Mouse (Mus musculus) gastrocnemius, postnatal 25 days (tissue): ENCODE measurements around the gene Fyn. TPM values are rescaled to one million over a fixed set of nuclear protein-coding genes. Genes with fewer than 3 reads are reported as not detected.
A peak's percentile ranks its signal among the peaks of the same experiment; 100 is the strongest.

Experiments
- DNase-seq: peaks from one replicate; pipeline ENCODE4 v3.0.0; 2022
- total RNA-seq, 2 experiments: library from RNA; stranded (reverse); gene quantifications; 1 replicate in 1 of 2; 2 replicates in 1 of 2; pipeline ENCODE4 v1.2.3; 2021

Fyn gene
- total RNA-seq, 2 experiments from 2014 or later, result 7.1 to 9.8 TPM

DNA sequence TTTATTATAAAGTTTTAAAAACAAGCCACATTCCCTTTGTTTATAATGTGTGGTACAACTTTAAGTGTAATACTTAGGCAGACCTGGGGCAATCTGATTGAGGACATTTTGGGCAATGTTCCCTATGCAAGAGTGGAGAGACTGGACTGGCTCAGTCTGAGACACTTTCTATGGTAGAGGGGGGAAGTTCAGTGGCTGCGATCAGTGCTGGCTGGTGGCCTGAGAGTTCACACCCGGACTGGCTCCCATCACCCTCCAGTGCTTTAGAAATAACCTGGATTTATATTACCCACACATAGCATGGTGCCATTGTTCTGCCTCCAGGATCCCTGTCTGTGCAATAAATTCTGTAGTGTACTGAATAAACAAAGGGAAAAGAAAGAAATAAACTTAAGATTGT is 243.5 kb downstream of the Fyn start:
- DNase-seq, result no peak

DNA sequence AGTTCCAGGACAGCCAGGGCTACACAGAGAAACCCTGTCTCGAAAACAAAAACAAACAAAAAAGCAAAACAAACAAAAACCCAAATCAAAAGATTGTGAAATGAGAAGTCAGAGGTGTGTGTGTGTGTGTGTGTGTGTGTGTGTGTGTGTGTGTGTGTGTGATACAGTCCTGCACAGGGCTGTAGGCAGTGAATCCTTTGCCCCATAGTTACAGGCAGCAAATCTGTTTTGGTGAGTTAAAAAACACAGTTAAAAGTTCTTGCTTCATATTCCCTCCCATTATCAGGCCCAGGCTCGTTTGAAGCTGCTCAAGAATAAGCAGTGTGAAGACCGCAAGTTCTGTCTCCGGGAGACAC is 244.0 kb downstream of the Fyn start, which contains the start of gene Traf3ip2:
Traf3ip2 (plus strand) TSS at position 302 of the 356 bp plus-strand sequence.
- no peak for DNase-seq

DNA sequence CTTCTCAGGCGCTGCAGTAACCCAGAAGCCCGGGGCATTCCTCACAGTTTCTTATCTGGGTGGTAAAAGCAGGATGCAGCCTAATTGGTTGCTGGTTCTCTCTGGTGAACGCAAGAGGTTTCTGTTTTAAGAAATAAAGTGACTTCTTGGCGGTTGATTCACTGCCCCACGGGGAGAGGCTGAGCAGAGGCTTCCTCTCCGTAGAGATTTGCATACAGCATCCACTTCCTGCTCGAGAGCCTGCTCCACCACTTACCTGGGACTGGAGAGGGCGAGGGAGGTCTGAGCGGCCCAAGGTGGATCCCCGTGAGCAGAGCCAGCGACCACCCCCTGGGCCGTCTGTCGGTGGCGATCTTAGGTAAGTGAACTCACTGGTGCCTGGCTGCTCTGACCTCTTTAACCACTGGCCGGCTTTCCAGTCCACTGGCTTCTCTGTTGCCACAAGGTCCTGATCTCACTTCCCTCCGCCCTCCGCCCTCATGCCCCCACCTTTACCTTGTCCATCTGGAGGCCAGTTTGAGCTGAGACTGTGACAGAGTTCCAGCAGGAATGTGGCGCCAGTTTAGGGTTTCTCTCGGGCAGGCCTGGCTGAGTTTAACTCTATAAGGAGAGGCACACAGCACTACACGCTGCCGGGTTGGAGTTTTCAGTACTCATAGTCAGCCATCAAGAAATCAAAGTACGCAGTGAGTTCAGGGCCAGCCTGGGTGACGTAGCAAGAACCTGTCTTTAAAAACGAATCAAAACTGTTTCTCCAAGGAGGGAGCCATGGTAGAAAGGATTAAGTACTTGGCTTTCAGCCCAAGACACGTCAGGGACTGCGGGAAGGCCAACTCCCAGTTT is 244.6 kb downstream of the Fyn start:
- DNase-seq, result peak; percentile 86

GRCm38 (mm10) chr10:39613973-39614372 is 245.3 kb downstream of the Fyn start:
- DNase-seq, result peak; percentile 54

DNA sequence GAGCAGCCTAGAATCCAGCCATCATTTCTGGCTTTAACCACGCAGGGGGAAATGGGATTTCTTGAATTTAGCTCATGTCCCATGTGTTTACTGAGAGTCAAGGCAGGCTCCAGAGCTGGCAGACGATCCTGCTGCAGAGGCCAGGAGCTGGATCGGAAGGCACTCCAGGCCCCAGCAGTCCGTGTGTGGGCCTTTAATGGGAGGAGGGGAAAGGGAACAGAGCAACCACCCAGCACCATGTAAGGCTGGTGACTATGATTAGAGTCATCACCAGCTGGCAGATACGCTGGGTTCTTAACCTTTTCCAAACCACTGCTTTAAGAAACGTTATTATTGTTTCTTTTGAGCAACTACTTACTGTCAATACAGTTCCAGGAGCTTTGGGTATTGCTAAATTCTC is 246.0 kb downstream of the Fyn start:
- DNase-seq, result peak; percentile 92

Other genes with a start within 250 kb of the Fyn start
- gene Fam229b, start 234.9 kb upstream of the Fyn start, total RNA-seq, result 1 to 10 TPM; 3.1 to 4.1 TPM
- 1 to 10 TPM in 1 of 2 experiments, under 1 TPM in 1; 0.59 to 1.4 TPM for gene Tube1, start 234.9 kb upstream of the Fyn start, total RNA-seq
- not detected for gene Ccn6, start 205.1 kb upstream of the Fyn start, total RNA-seq
- 1 to 10 TPM; 4.8 to 5.7 TPM for gene Traf3ip2, start 244.1 kb downstream of the Fyn start, total RNA-seq